Mouse (Mus musculus) limb, embryonic 12.5 days (tissue): ENCODE measurements around the gene Egln3. TPM values are rescaled to one million over a fixed set of nuclear protein-coding genes. Genes with fewer than 3 reads are reported as not detected.

Source experiments
- ATAC-seq: fragments of 200-750 bp; cut with Nextera tagmentation; 2 replicates; pipeline ENCODE4 v1.8.0; 2017; ENCODE audit warnings: low read depth, moderate TSS enrichment; ENCODE audit not compliant: insufficient number of reproducible peaks, insufficient read depth, low FRiP score, low TSS enrichment
- H3K27ac ChIP-seq: fragments of 300-500 bp; sonication (generic); 2 replicates; pipeline ENCODE4 v1.5.1; 2016; ENCODE audit warnings: mild to moderate bottlenecking, moderate library complexity
- H3K27me3 ChIP-seq: fragments of 300-500 bp; sonication (generic); 2 replicates; pipeline ENCODE4 v1.6.1; 2016; ENCODE audit warnings: mild to moderate bottlenecking, moderate library complexity
- H3K36me3 ChIP-seq: fragments of 300-500 bp; sonication (generic); 2 replicates; pipeline ENCODE4 v1.6.1; 2016; ENCODE audit warnings: mild to moderate bottlenecking, moderate library complexity
- H3K4me1 ChIP-seq: fragments of 300-500 bp; sonication (generic); replicated peaks from 2 replicates; pipeline ENCODE4 v1.6.1; 2016
- H3K4me2 ChIP-seq: fragments of 300-500 bp; sonication (generic); 2 replicates; pipeline ENCODE4 v1.6.1; 2016; ENCODE audit warnings: mild to moderate bottlenecking, moderate library complexity
- H3K4me3 ChIP-seq: fragments of 300-500 bp; sonication (generic); replicated peaks from 2 replicates; pipeline ENCODE4 v1.5.1; 2016; ENCODE audit warnings: mild to moderate bottlenecking
- H3K9ac ChIP-seq: fragments of 300-500 bp; sonication (generic); replicated peaks from 2 replicates; pipeline ENCODE4 v1.6.1; 2016; ENCODE audit warnings: mild to moderate bottlenecking, moderate library complexity
- H3K9me3 ChIP-seq: fragments of 300-500 bp; sonication (generic); 2 replicates; pipeline ENCODE4 v1.6.1; 2016; ENCODE audit warnings: mild to moderate bottlenecking, moderate library complexity
- WGBS: fragments of 180-500 bp; shearing (Covaris S2); methylation state at CpG from one replicate; pipeline ENCODE4 v1.1.7; 2016; 5-methylcytosine and 5-hydroxymethylcytosine counted together
- polyA plus RNA-seq: library from polyadenylated mRNA; unstranded; fragments of >200 nt; fragmentation: Nextera tagmentation; extraction: Ambion mirVana; gene quantifications from 2 replicates; pipeline ENCODE4 v1.2.1, GENCODE M21; 2016

Egln3 gene
- polyA plus RNA-seq, 1 experiment from 2014 or later: 3.0 TPM

- Histone ChIP-seq H3K4me1 (peaks cover 12% of the 10 kb centered on the region), H3K9ac (peak overlapping the region; percentile 62), H3K9me3 (no peaks in the 10 kb centered on the region), H3K4me3 (peak overlapping the region; percentile 64), H3K27ac (no peak overlapping the region), H3K36me3 (no peaks in the 10 kb centered on the region), H3K27me3 (peaks cover 30% of the 10 kb centered on the region), H3K4me2 (peak overlapping the region; percentile 96)
- peak; percentile 69 for ATAC-seq
- WGBS: 3% methylated on average over 55 of the region's 55 CpGs
Measured at GRCm38 (mm10) chr12:54202765-54203655, 650 bp downstream of the Egln3 start.

GRCm38 (mm10) chr12:54202276-54202675 is 1.4 kb downstream of the Egln3 start:
- peak overlapping the region; percentile 96 for H3K4me2 ChIP-seq
- WGBS: 29% methylated on average over 6 of the region's 6 CpGs
- no peaks in the 10 kb centered on the region for H3K36me3 ChIP-seq
- H3K27me3 ChIP-seq: peaks cover 30% of the 10 kb centered on the region
- H3K9me3 ChIP-seq: no peaks in the 10 kb centered on the region
- H3K27ac ChIP-seq: no peak overlapping the region
- H3K4me1 ChIP-seq: peaks cover 19% of the 10 kb centered on the region
- peak overlapping the region; percentile 64 for H3K4me3 ChIP-seq
- ATAC-seq: no peak
- H3K9ac ChIP-seq: no peak overlapping the region

- no peak overlapping the region for H3K27ac ChIP-seq
- no peaks in the 10 kb centered on the region for H3K36me3 ChIP-seq
- H3K27me3 ChIP-seq: peaks cover 30% of the 10 kb centered on the region
- no peak for ATAC-seq
- H3K4me3 ChIP-seq: no peak overlapping the region
- H3K9ac ChIP-seq: no peak overlapping the region
- no peak overlapping the region for H3K4me2 ChIP-seq
- no peaks in the 10 kb centered on the region for H3K9me3 ChIP-seq
- 36% methylated on average over 6 of the region's 6 CpGs for WGBS
- peaks cover 21% of the 10 kb centered on the region for H3K4me1 ChIP-seq
Measured at GRCm38 (mm10) chr12:54200856-54201255, 2.8 kb downstream of the Egln3 start.

- Histone ChIP-seq H3K4me2 (no peak overlapping the region), H3K4me3 (no peak overlapping the region), H3K9ac (no peak overlapping the region), H3K27ac (no peak overlapping the region), H3K27me3 (peaks cover 29% of the 10 kb centered on the region), H3K9me3 (no peaks in the 10 kb centered on the region), H3K36me3 (no peaks in the 10 kb centered on the region), H3K4me1 (peaks cover 21% of the 10 kb centered on the region)
- WGBS: 41% methylated on average over 4 of the region's 4 CpGs
- ATAC-seq: no peak
Measured at GRCm38 (mm10) chr12:54200172-54200571, 3.5 kb downstream of the Egln3 start.

- peaks cover 25% of the 10 kb centered on the region for H3K4me1 ChIP-seq
Measured at GRCm38 (mm10) chr12:54198282-54198918, 5.3 kb downstream of the Egln3 start.

GRCm38 (mm10) chr12:54197849-54198248 is 5.8 kb downstream of the Egln3 start:
- no peak overlapping the region for H3K4me2 ChIP-seq
- no peak overlapping the region for H3K27ac ChIP-seq
- H3K36me3 ChIP-seq: no peaks in the 10 kb centered on the region
- peaks cover 26% of the 10 kb centered on the region for H3K4me1 ChIP-seq
- no peaks in the 10 kb centered on the region for H3K9me3 ChIP-seq
- no peak for ATAC-seq
- no peak overlapping the region for H3K9ac ChIP-seq
- peaks cover 13% of the 10 kb centered on the region for H3K27me3 ChIP-seq
- 77% methylated on average over 11 of the region's 11 CpGs for WGBS
- H3K4me3 ChIP-seq: no peak overlapping the region

More at GRCm38 (mm10) chr12:54198282-54198918, 5.3 kb downstream of the Egln3 start:
- H3K27me3 ChIP-seq: peaks cover 16% of the 10 kb centered on the region
- ATAC-seq: no peak
- no peak overlapping the region for H3K27ac ChIP-seq
- H3K9ac ChIP-seq: no peak overlapping the region
- no peak overlapping the region for H3K4me2 ChIP-seq
- no peaks in the 10 kb centered on the region for H3K9me3 ChIP-seq
- no peaks in the 10 kb centered on the region for H3K36me3 ChIP-seq
- WGBS: 84% methylated on average over 4 of the region's 4 CpGs
- no peak overlapping the region for H3K4me3 ChIP-seq

- H3K36me3 ChIP-seq: no peaks in the 10 kb centered on the region
- H3K27me3 ChIP-seq: peaks cover 11% of the 10 kb centered on the region
- H3K4me2 ChIP-seq: no peak overlapping the region
- no peaks in the 10 kb centered on the region for H3K9me3 ChIP-seq
- WGBS: 51% methylated on average over 6 of the region's 6 CpGs
- peaks cover 28% of the 10 kb centered on the region for H3K4me1 ChIP-seq
- no peak overlapping the region for H3K4me3 ChIP-seq
- no peak overlapping the region for H3K27ac ChIP-seq
- no peak for ATAC-seq
- no peak overlapping the region for H3K9ac ChIP-seq
Measured at GRCm38 (mm10) chr12:54197301-54197782, 6.3 kb downstream of the Egln3 start.

GRCm38 (mm10) chr12:54196881-54197280 is 6.8 kb downstream of the Egln3 start:
- H3K27ac ChIP-seq: no peak overlapping the region
- no peaks in the 10 kb centered on the region for H3K36me3 ChIP-seq
- H3K4me2 ChIP-seq: no peak overlapping the region
- no peak for ATAC-seq
- H3K9ac ChIP-seq: no peak overlapping the region
- WGBS: 81% methylated on average over 8 of the region's 8 CpGs
- no peak overlapping the region for H3K4me3 ChIP-seq
- no peaks in the 10 kb centered on the region for H3K9me3 ChIP-seq
- H3K4me1 ChIP-seq: peaks cover 33% of the 10 kb centered on the region
- peaks cover 6% of the 10 kb centered on the region for H3K27me3 ChIP-seq

- Histone ChIP-seq H3K4me3 (no peak overlapping the region), H3K27ac (no peak overlapping the region), H3K36me3 (no peaks in the 10 kb centered on the region), H3K9ac (no peak overlapping the region), H3K4me2 (no peak overlapping the region), H3K9me3 (no peaks in the 10 kb centered on the region), H3K27me3 (peaks cover 5% of the 10 kb centered on the region; the same call in 1 of the 2 replicates), H3K4me1 (peaks cover 41% of the 10 kb centered on the region)
- 15% methylated on average over 5 of the region's 5 CpGs for WGBS
- ATAC-seq: no peak
Measured at GRCm38 (mm10) chr12:54194159-54194558, 9.5 kb downstream of the Egln3 start.

- Histone ChIP-seq H3K9ac (0 out of 2 replicates have a peak overlapping the region, but pooled peaks have one; percentile 24), H3K4me1 (peaks cover 46% of the 10 kb centered on the region), H3K27me3 (peaks cover 5% of the 10 kb centered on the region; the same call in 1 of the 2 replicates), H3K27ac (peak overlapping the region; percentile 74; the same call in 1 of the 2 replicates), H3K4me2 (peak overlapping the region; percentile 52), H3K4me3 (peak overlapping the region; percentile 31), H3K9me3 (no peaks in the 10 kb centered on the region), H3K36me3 (no peaks in the 10 kb centered on the region)
- peak; percentile 23 for ATAC-seq
- under 1% methylated on average over 5 of the region's 5 CpGs for WGBS
Measured at GRCm38 (mm10) chr12:54192305-54192661, 11.4 kb downstream of the Egln3 start.

GRCm38 (mm10) chr12:54191608-54192304 is 11.9 kb downstream of the Egln3 start:
- H3K9me3 ChIP-seq: no peaks in the 10 kb centered on the region
- WGBS: 4% methylated on average over 19 of the region's 19 CpGs
- H3K36me3 ChIP-seq: no peaks in the 10 kb centered on the region
- peak; percentile 93 for ATAC-seq
- peaks cover 49% of the 10 kb centered on the region for H3K4me1 ChIP-seq
- H3K4me2 ChIP-seq: peak overlapping the region; percentile 52
- H3K4me3 ChIP-seq: peak overlapping the region; percentile 31
- H3K27me3 ChIP-seq: peaks cover 5% of the 10 kb centered on the region; the same call in 1 of the 2 replicates
- peak overlapping the region; percentile 74 for H3K27ac ChIP-seq
- peak overlapping the region; percentile 24; the same call in 1 of the 2 replicates for H3K9ac ChIP-seq
